Mouse (Mus musculus): Measurements from ENCODE around the gene Nol9.

- TF ChIP-seq CTCF (IDR thresholded peaks at IDR 0.05; ENCODE audit: extremely low read depth, insufficient read length, insufficient replicate concordance, low read depth, low read length) (no peak), POLR2A (IDR thresholded peaks at IDR 0.05; ENCODE audit: low read depth, low read length) (peak; percentile 95)
Measured at GRCm38 (mm10) chr4:152008622-152009075, 30.5 kb upstream of the Nol9 start, which contains the start of gene Klhl21.

Data from small intestine, adult 2 months (tissue).